20 mouse cellular contexts compared by ENCODE assay signal in genomic region chrX:13599373-13599772, GRCm38 (mm10). TPM values are rescaled to one million over a fixed set of nuclear protein-coding genes. Genes with fewer than 3 reads are reported as not detected.
DNase-seq lines count a peak whose midpoint lies in the region; ATAC-seq lines count a peak whose summit lies in the region.
"Had no signal": no experiment of that assay in that cellular context is flagged by ENCODE, and none has a peak within 500 bp of the region (broad histone marks: within the 10 kb centered on the region; RNA-seq: fewer than 3 reads in every experiment).

No protein-coding gene starts in this region.

- DNase-seq in A20 (ENCODE audit: low read depth, low spot score) = peak; percentile 60
- peak; percentile 31 to 32 for DNase-seq in B cell, adult 2 months
- no peak for DNase-seq in lung, postnatal 4 days
- no peak for DNase-seq in cerebellum, postnatal 36 days
- DNase-seq: adrenal gland, postnatal 10 days; cerebellum, adult 11-12 months; cerebellum, adult 9-11 months; forebrain, postnatal 0 days; gastrocnemius, postnatal 25 days; heart, adult 2 months; heart, postnatal 10 days; kidney, postnatal 25 days; lung, postnatal 36 days; retina, postnatal 1 day; right cerebral cortex, postnatal 14 days had no signal

- peak; percentile 80 for ATAC-seq in granulocyte monocyte progenitor cell, adult 5-6 weeks (replicated peaks; ENCODE audit: poor library complexity, severe bottlenecking)
- peak; percentile 74 for ATAC-seq in neutrophil, adult 5-6 weeks (ENCODE audit: extremely low read depth, insufficient number of reproducible peaks, low FRiP score, poor library complexity, severe bottlenecking)
- ATAC-seq: forebrain, postnatal 0 days; intestine, postnatal 0 days; midbrain, embryonic 16.5 days; Patski had no signal

RNA-seq across cellular contexts. Expression of gene Gpr34, which starts 32.5 kb away (rescaled TPM):
- not detected in 2 replicates for total RNA-seq in granulocyte monocyte progenitor cell, adult 5-6 weeks (2014; fragmentation: Nextera tagmentation)
- total RNA-seq in granulocyte monocyte progenitor cell, adult 5-6 weeks (2017) = 1.4 TPM in 1 of 2 replicates, not detected in the other
- total RNA-seq in neutrophil, adult 5-6 weeks (2017) = 2.2 and 3.4 TPM in 2 replicates

Comparison
In these comparisons a context has a peak if more than half of its experiments do, and no peak if none do; other contexts are left out.
1. DNase-seq: peak in A20 (single experiment) and B cell, adult 2 months (2 of 2); none in lung, postnatal 4 days (0 of 2) and cerebellum, postnatal 36 days (0 of 2).